Mouse (Mus musculus): Measurements from ENCODE around the gene Dcun1d1. TPM values are rescaled to one million over a fixed set of nuclear protein-coding genes. Genes with fewer than 3 reads are reported as not detected.

Dcun1d1 gene
- polyA plus RNA-seq, 1 experiment, result 37.9 TPM

GRCm38 (mm10) chr3:35908982-35909680 is 28.1 kb downstream of the Dcun1d1 start:
- Histone ChIP-seq H3K4me3 (ENCODE audit: insufficient read depth, low read length) (no peak overlapping the region), H3K27ac (ENCODE audit: insufficient read depth, low read depth, low read length) (peak overlapping the region; percentile 3; the same call in 1 of the 2 replicates), H3K4me1 (ENCODE audit: control insufficient read depth, insufficient read depth, low read length) (peaks cover 10% of the 10 kb centered on the region)
- no peak for TF ChIP-seq POLR2A (IDR thresholded peaks at IDR 0.05; ENCODE audit: borderline replicate concordance, low read depth, low read length)
- TF ChIP-seq CTCF (IDR thresholded peaks at IDR 0.05; ENCODE audit: low read depth, low read length), result no peak

- no peak for TF ChIP-seq CTCF (IDR thresholded peaks at IDR 0.05; ENCODE audit: low read depth, low read length)
- no peak for TF ChIP-seq POLR2A (IDR thresholded peaks at IDR 0.05; ENCODE audit: borderline replicate concordance, low read depth, low read length)
- no peaks in the 10 kb centered on the region for H3K4me1 ChIP-seq (ENCODE audit: control insufficient read depth, insufficient read depth, low read length)
- no peak overlapping the region for H3K4me3 ChIP-seq (ENCODE audit: insufficient read depth, low read length)
- no peak overlapping the region for H3K27ac ChIP-seq (ENCODE audit: insufficient read depth, low read depth, low read length)
Measured at GRCm38 (mm10) chr3:35900555-35901204, 36.6 kb downstream of the Dcun1d1 start.

GRCm38 (mm10) chr3:35899109-35899508 is 38.1 kb downstream of the Dcun1d1 start:
- Histone ChIP-seq H3K4me3 (ENCODE audit: insufficient read depth, low read length) (no peak overlapping the region), H3K4me1 (ENCODE audit: control insufficient read depth, insufficient read depth, low read length) (no peaks in the 10 kb centered on the region), H3K27ac (ENCODE audit: insufficient read depth, low read depth, low read length) (no peak overlapping the region)
- TF ChIP-seq POLR2A (IDR thresholded peaks at IDR 0.05; ENCODE audit: borderline replicate concordance, low read depth, low read length), result no peak
- TF ChIP-seq CTCF (IDR thresholded peaks at IDR 0.05; ENCODE audit: low read depth, low read length), result no peak

GRCm38 (mm10) chr3:35897900-35898299 is 39.3 kb downstream of the Dcun1d1 start:
- Histone ChIP-seq H3K4me1 (ENCODE audit: control insufficient read depth, insufficient read depth, low read length) (no peaks in the 10 kb centered on the region), H3K4me3 (ENCODE audit: insufficient read depth, low read length) (no peak overlapping the region), H3K27ac (ENCODE audit: insufficient read depth, low read depth, low read length) (no peak overlapping the region)
- TF ChIP-seq POLR2A (IDR thresholded peaks at IDR 0.05; ENCODE audit: borderline replicate concordance, low read depth, low read length) (no peak), CTCF (IDR thresholded peaks at IDR 0.05; ENCODE audit: low read depth, low read length) (no peak)

GRCm38 (mm10) chr3:35893156-35893555 is 44.1 kb downstream of the Dcun1d1 start:
- Histone ChIP-seq H3K4me3 (ENCODE audit: insufficient read depth, low read length) (no peak overlapping the region), H3K27ac (ENCODE audit: insufficient read depth, low read depth, low read length) (no peak overlapping the region), H3K4me1 (ENCODE audit: control insufficient read depth, insufficient read depth, low read length) (no peaks in the 10 kb centered on the region)
- no peak for TF ChIP-seq POLR2A (IDR thresholded peaks at IDR 0.05; ENCODE audit: borderline replicate concordance, low read depth, low read length)
- no peak for TF ChIP-seq CTCF (IDR thresholded peaks at IDR 0.05; ENCODE audit: low read depth, low read length)

GRCm38 (mm10) chr3:35891123-35891522 is 46.1 kb downstream of the Dcun1d1 start:
- Histone ChIP-seq H3K4me3 (ENCODE audit: insufficient read depth, low read length) (no peak overlapping the region), H3K4me1 (ENCODE audit: control insufficient read depth, insufficient read depth, low read length) (no peaks in the 10 kb centered on the region), H3K27ac (ENCODE audit: insufficient read depth, low read depth, low read length) (no peak overlapping the region)
- no peak for TF ChIP-seq CTCF (IDR thresholded peaks at IDR 0.05; ENCODE audit: low read depth, low read length)
- no peak for TF ChIP-seq POLR2A (IDR thresholded peaks at IDR 0.05; ENCODE audit: borderline replicate concordance, low read depth, low read length)

- H3K4me3 ChIP-seq (ENCODE audit: insufficient read depth, low read length), result no peak overlapping the region
- H3K4me1 ChIP-seq (ENCODE audit: control insufficient read depth, insufficient read depth, low read length), result no peaks in the 10 kb centered on the region
- TF ChIP-seq CTCF (IDR thresholded peaks at IDR 0.05; ENCODE audit: low read depth, low read length) (no peak), POLR2A (IDR thresholded peaks at IDR 0.05; ENCODE audit: borderline replicate concordance, low read depth, low read length) (no peak)
- H3K27ac ChIP-seq (ENCODE audit: insufficient read depth, low read depth, low read length), result no peak overlapping the region
Measured at GRCm38 (mm10) chr3:35889531-35889930, 47.7 kb downstream of the Dcun1d1 start.

GRCm38 (mm10) chr3:35883267-35883666 is 54.0 kb downstream of the Dcun1d1 start:
- no peak overlapping the region for H3K27ac ChIP-seq (ENCODE audit: insufficient read depth, low read depth, low read length)
- no peaks in the 10 kb centered on the region for H3K4me1 ChIP-seq (ENCODE audit: control insufficient read depth, insufficient read depth, low read length)
- no peak overlapping the region for H3K4me3 ChIP-seq (ENCODE audit: insufficient read depth, low read length)
- TF ChIP-seq POLR2A (IDR thresholded peaks at IDR 0.05; ENCODE audit: borderline replicate concordance, low read depth, low read length) (no peak), CTCF (IDR thresholded peaks at IDR 0.05; ENCODE audit: low read depth, low read length) (no peak)

GRCm38 (mm10) chr3:35849326-35849725 is 87.9 kb downstream of the Dcun1d1 start:
- TF ChIP-seq CTCF (IDR thresholded peaks at IDR 0.05; ENCODE audit: low read depth, low read length), result no peak
- no peak for TF ChIP-seq POLR2A (IDR thresholded peaks at IDR 0.05; ENCODE audit: borderline replicate concordance, low read depth, low read length)
- Histone ChIP-seq H3K4me1 (ENCODE audit: control insufficient read depth, insufficient read depth, low read length) (no peaks in the 10 kb centered on the region), H3K27ac (ENCODE audit: insufficient read depth, low read depth, low read length) (no peak overlapping the region), H3K4me3 (ENCODE audit: insufficient read depth, low read length) (no peak overlapping the region)

Other genes starting within 250 kb of the Dcun1d1 start
- gene Atp11b, start 183.3 kb downstream of the Dcun1d1 start, polyA plus RNA-seq (2012; ENCODE audit: insufficient read depth, insufficient read length, missing spikeins), result 40.3 and 42.1 TPM in 2 replicates
- 17.4 and 24.7 TPM in 2 replicates for gene Mccc1, start 63.2 kb upstream of the Dcun1d1 start, polyA plus RNA-seq (2012; ENCODE audit: insufficient read depth, insufficient read length, missing spikeins)
- gene Ccdc144b, start 116.1 kb upstream of the Dcun1d1 start, polyA plus RNA-seq (2012; ENCODE audit: insufficient read depth, insufficient read length, missing spikeins), result not detected in 2 replicates
- gene Acad9, start 128.5 kb upstream of the Dcun1d1 start, polyA plus RNA-seq (2012; ENCODE audit: insufficient read depth, insufficient read length, missing spikeins), result 13.0 and 21.4 TPM in 2 replicates
- 4.1 and 6.3 TPM in 2 replicates for gene D3Ertd254e, start 213.6 kb upstream of the Dcun1d1 start, polyA plus RNA-seq (2012; ENCODE audit: insufficient read depth, insufficient read length, missing spikeins)

All from bone marrow macrophage, adult 2 months (primary cell).